Mouse (Mus musculus) G1E (cell line): ENCODE data around the gene Pou6f1. TPM values are rescaled to one million over a fixed set of nuclear protein-coding genes. Genes with fewer than 3 reads are reported as not detected.

ENCODE experiments used
- ATAC-seq: 2 replicates; pipeline ENCODE4 v1.8.0; 2016; ENCODE audit warnings: mild to moderate bottlenecking; ENCODE audit not compliant: insufficient number of reproducible peaks, poor library complexity, low FRiP score, severe bottlenecking; ENCODE audit errors: extremely low read depth
- DNase-seq: peaks from one replicate; pipeline ENCODE4 v3.0.0; 2012; ENCODE audit warnings: low spot score
- H3K27me3 ChIP-seq: 2 replicates; pipeline ENCODE4 v1.6.1; 2012; ENCODE audit warnings: mild to moderate bottlenecking, low read length, inconsistent platforms; ENCODE audit not compliant: insufficient read depth
- H3K36me3 ChIP-seq: replicated peaks from 2 replicates; pipeline ENCODE3; 2012; ENCODE audit warnings: mild to moderate bottlenecking, inconsistent platforms
- H3K4me1 ChIP-seq: 2 replicates; pipeline ENCODE4 v1.6.1; 2012; ENCODE audit warnings: low read depth, low read length, inconsistent platforms, mixed read lengths; ENCODE audit not compliant: insufficient read depth
- H3K4me3 ChIP-seq: 2 replicates; pipeline ENCODE4 v1.5.1; 2012; ENCODE audit warnings: low read depth, mild to moderate bottlenecking, inconsistent platforms, low read length, moderate library complexity, mixed read lengths
- H3K9me3 ChIP-seq: replicated peaks from 2 replicates; pipeline ENCODE4 v1.6.1; 2012; ENCODE audit warnings: inconsistent platforms
- CTCF ChIP-seq: IDR thresholded peaks from 2 replicates; pipeline ENCODE4 v1.5.1; 2012; ENCODE audit warnings: low read depth, low read length, inconsistent platforms, mixed read lengths
- GATA1 ChIP-seq: IDR thresholded peaks from 2 replicates; pipeline ENCODE4 v1.6.1; 2012; ENCODE audit warnings: borderline replicate concordance, low read length, inconsistent platforms, mixed read lengths
- GATA2 ChIP-seq: IDR thresholded peaks from 2 replicates; pipeline ENCODE4 v1.6.1; 2012; ENCODE audit warnings: low read depth, low read length, inconsistent platforms, borderline replicate concordance
- POLR2AphosphoS5 ChIP-seq: IDR thresholded peaks from 2 replicates; pipeline ENCODE4 v1.6.1; 2012; ENCODE audit warnings: low read depth, low read length, inconsistent platforms; ENCODE audit not compliant: insufficient replicate concordance
- TAL1 ChIP-seq: conservative IDR thresholded peaks from 2 replicates; pipeline ENCODE4 v1.6.1; 2012; ENCODE audit warnings: low read depth, low read length, inconsistent platforms, mixed read lengths
- polyA plus RNA-seq: library from polyadenylated mRNA; stranded (reverse); fragments of >175 nt; gene quantifications from 2 replicates; pipeline ENCODE4 v1.2.3, GENCODE M21; 2012
- total RNA-seq, 2 experiments: library from RNA; stranded (forward) in 1 of 2; stranded (reverse) in 1 of 2; fragments of 200-1000 nt in 1 of 2; fragments of >200 nt in 1 of 2; fragmentation: Nextera tagmentation in 1 of 2; gene quantifications; 2 replicates each; pipeline ENCODE4 v1.2.3; 2014 to 2017

Gene Pou6f1
- total and polyA plus RNA-seq, 3 experiments = 0.11 to 0.53 (median 0.33) TPM

GRCm38 (mm10) chr15:100587166-100587565 is 12.6 kb downstream of the Pou6f1 start:
- DNase-seq (no peak), ATAC-seq (no peak)
- no peaks in the 10 kb centered on the region for H3K9me3 ChIP-seq
- H3K36me3 ChIP-seq = no peaks in the 10 kb centered on the region
- no peak overlapping the region for H3K4me3 ChIP-seq
- TF ChIP-seq CTCF (no peak), GATA2 (no peak), GATA1 (no peak), POLR2AphosphoS5 (no peak), TAL1 (no peak)
- peaks cover 10% of the 10 kb centered on the region; the same call in 1 of the 2 replicates for H3K27me3 ChIP-seq
- no peaks in the 10 kb centered on the region for H3K4me1 ChIP-seq

GRCm38 (mm10) chr15:100585931-100586330 is 13.9 kb downstream of the Pou6f1 start:
- TF ChIP-seq GATA1 (no peak), POLR2AphosphoS5 (no peak), TAL1 (no peak)
- H3K9me3 ChIP-seq = no peaks in the 10 kb centered on the region
- no peak for ATAC-seq
- no peak for DNase-seq
- H3K4me1 ChIP-seq = no peaks in the 10 kb centered on the region
- H3K4me3 ChIP-seq = no peak overlapping the region
- peaks cover 5% of the 10 kb centered on the region; the same call in 1 of the 2 replicates for H3K27me3 ChIP-seq
- no peaks in the 10 kb centered on the region for H3K36me3 ChIP-seq

- Histone ChIP-seq H3K27me3 (peaks cover 7% of the 10 kb centered on the region; the same call in 1 of the 2 replicates), H3K9me3 (no peaks in the 10 kb centered on the region), H3K36me3 (no peaks in the 10 kb centered on the region), H3K4me3 (no peak overlapping the region), H3K4me1 (no peaks in the 10 kb centered on the region)
- TF ChIP-seq GATA1 (no peak), CTCF (no peak), POLR2AphosphoS5 (no peak), GATA2 (no peak), TAL1 (no peak)
- no peak for DNase-seq
- ATAC-seq = no peak
Observed at GRCm38 (mm10) chr15:100580108-100580507, 19.7 kb downstream of the Pou6f1 start.

GRCm38 (mm10) chr15:100577972-100578371 is 21.8 kb downstream of the Pou6f1 start:
- Histone ChIP-seq H3K36me3 (no peaks in the 10 kb centered on the region), H3K4me3 (no peak overlapping the region), H3K4me1 (no peaks in the 10 kb centered on the region), H3K27me3 (peaks cover 4% of the 10 kb centered on the region), H3K9me3 (no peaks in the 10 kb centered on the region)
- DNase-seq (no peak), ATAC-seq (no peak)
- TF ChIP-seq GATA1 = no peak
- TF ChIP-seq POLR2AphosphoS5 = no peak
- no peak for TF ChIP-seq GATA2
- TF ChIP-seq TAL1 = no peak
- no peak for TF ChIP-seq CTCF

GRCm38 (mm10) chr15:100576810-100577209 is 23.0 kb downstream of the Pou6f1 start:
- no peak for TF ChIP-seq CTCF
- TF ChIP-seq GATA1 = no peak
- TF ChIP-seq TAL1 = no peak
- no peak for TF ChIP-seq GATA2
- Histone ChIP-seq H3K27me3 (peaks cover 3% of the 10 kb centered on the region), H3K9me3 (no peaks in the 10 kb centered on the region), H3K4me1 (no peaks in the 10 kb centered on the region), H3K36me3 (no peaks in the 10 kb centered on the region), H3K4me3 (no peak overlapping the region)
- DNase-seq (no peak), ATAC-seq (no peak)

GRCm38 (mm10) chr15:100576392-100576791 is 23.4 kb downstream of the Pou6f1 start:
- Histone ChIP-seq H3K4me3 (no peak overlapping the region), H3K36me3 (no peaks in the 10 kb centered on the region), H3K9me3 (no peaks in the 10 kb centered on the region), H3K4me1 (no peaks in the 10 kb centered on the region), H3K27me3 (peaks cover 3% of the 10 kb centered on the region)
- ATAC-seq (no peak), DNase-seq (no peak)
- no peak for TF ChIP-seq POLR2AphosphoS5
- TF ChIP-seq CTCF = no peak
- no peak for TF ChIP-seq TAL1
- TF ChIP-seq GATA1 = no peak
- no peak for TF ChIP-seq GATA2
